Mouse (Mus musculus): ENCODE measurements around the gene Eml1. TPM values are rescaled to one million over a fixed set of nuclear protein-coding genes. Genes with fewer than 3 reads are reported as not detected.

The Eml1 gene
- polyA plus RNA-seq, 1 experiment from 2014 or later: 91.3 TPM

DNA sequence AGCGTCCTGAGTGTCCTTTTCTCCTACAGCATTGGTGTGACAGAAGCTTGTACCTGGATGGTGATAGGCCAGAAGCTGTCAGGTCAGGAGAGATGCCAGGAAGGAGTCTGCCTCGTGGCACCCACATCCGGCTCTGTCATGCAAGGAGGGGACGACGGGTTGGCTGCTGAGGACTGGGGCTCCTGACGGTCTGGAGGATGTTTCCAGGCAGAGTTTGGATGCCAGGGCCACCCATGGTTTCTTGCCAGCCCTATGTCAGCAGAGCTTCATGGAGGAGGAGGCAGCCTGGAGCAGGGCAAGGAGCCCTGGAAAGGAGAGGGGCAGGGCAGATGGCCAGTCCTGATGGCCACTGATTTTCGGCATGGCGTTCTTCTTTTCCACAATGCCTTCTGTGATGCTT is 28.4 kb downstream of the Eml1 start:
- DNase-seq (ENCODE audit: low spot score) (no peak), ATAC-seq (ENCODE audit: low FRiP score) (no peak)
- H3K9me3 ChIP-seq (ENCODE audit: control insufficient read depth, low read length): no peaks in the 10 kb centered on the region
- no peak overlapping the region for H3K4me3 ChIP-seq (ENCODE audit: low read depth, low read length)
- H3K9ac ChIP-seq (ENCODE audit: low read depth, low read length): no peak overlapping the region
- H3K36me3 ChIP-seq (ENCODE audit: control insufficient read depth, insufficient read depth, low read length): no peaks in the 10 kb centered on the region
- no peaks in the 10 kb centered on the region for H3K27me3 ChIP-seq (ENCODE audit: control insufficient read depth, insufficient read depth, low read length)
- 89% methylated on average over 8 of the region's 8 CpGs for WGBS
- no peak overlapping the region for H3K4me2 ChIP-seq (replicated peaks; ENCODE audit: low read depth, low read length)
- H3K27ac ChIP-seq (ENCODE audit: low read depth, low read length): no peak overlapping the region
- peaks cover 5% of the 10 kb centered on the region; the same call in 1 of the 2 replicates for H3K4me1 ChIP-seq (replicated peaks; ENCODE audit: control insufficient read depth, insufficient read depth, low read length)

DNA sequence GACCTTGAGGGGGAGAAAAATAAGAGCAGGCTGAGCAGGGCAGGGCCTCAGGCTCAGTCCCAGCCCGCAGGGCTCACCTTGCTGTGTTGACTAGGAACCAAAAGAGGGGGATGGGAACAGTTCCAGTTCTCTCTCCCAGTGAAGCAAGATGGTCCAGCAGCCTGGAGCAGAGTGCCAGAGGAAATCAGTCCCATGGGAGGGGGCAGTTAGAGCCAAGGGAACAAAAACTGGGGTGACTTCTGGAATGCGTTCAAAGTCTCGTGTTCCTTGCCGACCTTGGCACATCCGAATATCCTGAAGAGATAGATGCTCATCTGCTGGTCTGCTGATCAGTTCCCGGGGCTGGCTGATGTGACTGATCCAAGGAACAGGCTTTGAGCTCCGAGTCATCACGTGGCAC is 30.2 kb downstream of the Eml1 start:
- Histone ChIP-seq H3K4me1 (replicated peaks; ENCODE audit: control insufficient read depth, insufficient read depth, low read length) (peaks cover 5% of the 10 kb centered on the region; the same call in 1 of the 2 replicates), H3K9me3 (ENCODE audit: control insufficient read depth, low read length) (no peaks in the 10 kb centered on the region), H3K27me3 (ENCODE audit: control insufficient read depth, insufficient read depth, low read length) (no peaks in the 10 kb centered on the region), H3K27ac (ENCODE audit: low read depth, low read length) (no peak overlapping the region), H3K36me3 (ENCODE audit: control insufficient read depth, insufficient read depth, low read length) (no peaks in the 10 kb centered on the region), H3K9ac (ENCODE audit: low read depth, low read length) (no peak overlapping the region), H3K4me3 (ENCODE audit: low read depth, low read length) (no peak overlapping the region), H3K4me2 (replicated peaks; ENCODE audit: low read depth, low read length) (no peak overlapping the region)
- no peak for DNase-seq (ENCODE audit: low spot score)
- no peak for ATAC-seq (ENCODE audit: low FRiP score)
- 80% methylated on average over 8 of the region's 8 CpGs for WGBS

DNA sequence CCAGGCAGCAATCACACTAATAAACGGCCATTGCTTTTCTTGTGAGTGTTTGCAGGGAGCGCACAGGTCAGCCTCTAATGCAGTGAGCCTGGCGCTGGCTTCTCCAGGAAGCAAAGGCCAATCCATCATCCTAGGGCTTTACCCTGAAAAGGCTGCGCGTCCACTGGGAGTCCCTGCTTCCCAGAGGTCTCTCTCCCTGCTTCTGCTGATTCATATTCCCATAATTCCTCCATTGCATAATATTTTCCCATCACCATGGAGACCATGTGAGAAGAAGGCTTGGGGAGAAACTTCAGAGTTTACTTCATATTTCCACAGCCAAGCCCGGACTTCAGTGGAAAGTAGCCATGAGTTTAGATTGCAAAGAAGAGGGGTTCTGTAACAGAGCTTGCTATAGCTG is 33.2 kb downstream of the Eml1 start:
- Histone ChIP-seq H3K9ac (ENCODE audit: low read depth, low read length) (no peak overlapping the region), H3K27me3 (ENCODE audit: control insufficient read depth, insufficient read depth, low read length) (no peaks in the 10 kb centered on the region), H3K9me3 (ENCODE audit: control insufficient read depth, low read length) (no peaks in the 10 kb centered on the region), H3K4me1 (replicated peaks; ENCODE audit: control insufficient read depth, insufficient read depth, low read length) (no peaks in the 10 kb centered on the region), H3K36me3 (ENCODE audit: control insufficient read depth, insufficient read depth, low read length) (no peaks in the 10 kb centered on the region), H3K4me3 (ENCODE audit: low read depth, low read length) (no peak overlapping the region), H3K4me2 (replicated peaks; ENCODE audit: low read depth, low read length) (no peak overlapping the region), H3K27ac (ENCODE audit: low read depth, low read length) (no peak overlapping the region)
- ATAC-seq (ENCODE audit: low FRiP score) (no peak), DNase-seq (ENCODE audit: low spot score) (no peak)
- WGBS: 62% methylated on average over 6 of the region's 6 CpGs

DNA sequence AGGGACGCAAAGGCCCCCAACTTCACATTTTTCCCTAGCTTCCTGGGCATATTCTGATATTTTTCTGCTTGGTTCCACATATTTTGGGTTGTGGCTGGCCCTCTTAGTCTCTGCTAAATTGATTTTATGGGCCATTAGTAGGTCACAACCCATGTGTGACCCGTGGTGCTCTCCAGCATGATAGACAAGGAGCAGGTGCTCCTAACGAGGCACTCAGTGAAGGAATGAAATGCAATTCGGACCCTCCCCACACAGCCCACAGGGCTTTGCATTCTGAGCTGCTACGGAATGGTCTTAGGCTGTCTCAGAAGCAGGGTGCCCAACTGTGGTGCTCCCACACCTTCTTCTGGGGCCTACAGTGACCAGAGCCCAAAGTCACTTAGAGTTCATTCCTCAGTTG is 38.3 kb downstream of the Eml1 start:
- Histone ChIP-seq H3K4me3 (ENCODE audit: low read depth, low read length) (no peak overlapping the region), H3K27ac (ENCODE audit: low read depth, low read length) (no peak overlapping the region), H3K4me1 (replicated peaks; ENCODE audit: control insufficient read depth, insufficient read depth, low read length) (no peaks in the 10 kb centered on the region; the same call in 1 of the 2 replicates), H3K9ac (ENCODE audit: low read depth, low read length) (no peak overlapping the region), H3K36me3 (ENCODE audit: control insufficient read depth, insufficient read depth, low read length) (no peaks in the 10 kb centered on the region), H3K4me2 (replicated peaks; ENCODE audit: low read depth, low read length) (no peak overlapping the region), H3K27me3 (ENCODE audit: control insufficient read depth, insufficient read depth, low read length) (no peaks in the 10 kb centered on the region), H3K9me3 (ENCODE audit: control insufficient read depth, low read length) (no peaks in the 10 kb centered on the region)
- 53% methylated on average over 5 of the region's 5 CpGs for WGBS
- ATAC-seq (ENCODE audit: low FRiP score) (no peak), DNase-seq (ENCODE audit: low spot score) (no peak)

DNA sequence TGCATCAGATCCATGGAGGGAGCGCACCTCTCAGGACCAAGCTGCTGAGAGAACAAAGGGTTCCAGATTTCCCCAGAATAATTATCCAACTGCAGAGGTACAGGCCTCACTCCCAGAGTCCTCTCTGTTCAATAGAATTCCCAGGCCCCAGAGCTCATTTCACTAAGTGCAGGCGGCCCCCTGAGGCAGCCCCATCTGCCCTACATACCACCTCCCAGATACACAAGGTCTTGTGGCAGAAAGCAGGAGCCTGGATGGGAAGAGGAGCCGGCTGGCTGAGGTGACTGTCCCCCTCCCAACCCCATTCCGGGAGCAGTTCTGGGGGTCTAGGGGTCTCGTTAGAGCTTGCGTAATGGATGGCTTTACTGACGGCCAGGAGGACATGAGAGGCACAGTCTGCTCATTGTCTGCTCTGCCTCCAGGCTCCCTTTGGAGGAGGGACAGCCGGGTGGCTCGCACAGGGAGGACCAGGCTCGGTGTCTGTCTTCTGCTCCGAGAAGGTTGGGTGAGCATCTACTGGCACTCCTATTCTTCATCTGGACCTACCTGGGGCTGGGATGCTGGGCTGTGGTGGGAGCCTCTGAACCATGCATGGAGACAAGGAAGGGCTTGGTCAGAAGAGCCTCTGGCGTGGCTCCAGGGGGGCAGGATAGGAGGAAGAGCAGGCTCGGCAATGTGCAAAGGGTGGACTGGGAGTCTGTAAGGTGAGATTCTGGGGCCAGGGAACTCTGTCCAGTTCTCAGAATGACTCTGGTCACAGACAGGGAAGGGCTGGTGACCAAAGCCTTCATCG is 39.9 kb downstream of the Eml1 start:
- 48% methylated on average over 14 of the region's 14 CpGs for WGBS
- ATAC-seq (ENCODE audit: low FRiP score) (peak; percentile 74), DNase-seq (ENCODE audit: low spot score) (peak; percentile 50)
- H3K36me3 ChIP-seq (ENCODE audit: control insufficient read depth, insufficient read depth, low read length): no peaks in the 10 kb centered on the region
- no peaks in the 10 kb centered on the region for H3K9me3 ChIP-seq (ENCODE audit: control insufficient read depth, low read length)
- no peaks in the 10 kb centered on the region for H3K27me3 ChIP-seq (ENCODE audit: control insufficient read depth, insufficient read depth, low read length)
- no peak overlapping the region for H3K4me3 ChIP-seq (ENCODE audit: low read depth, low read length)
- peak overlapping the region; percentile 72 for H3K27ac ChIP-seq (ENCODE audit: low read depth, low read length)
- H3K9ac ChIP-seq (ENCODE audit: low read depth, low read length): no peak overlapping the region; the same call in 1 of the 2 replicates
- H3K4me1 ChIP-seq (replicated peaks; ENCODE audit: control insufficient read depth, insufficient read depth, low read length): no peaks in the 10 kb centered on the region; the same call in 1 of the 2 replicates
- 0 out of 2 replicates have a peak overlapping the region, but pooled peaks have one; percentile 11 for H3K4me2 ChIP-seq (replicated peaks; ENCODE audit: low read depth, low read length)

DNA sequence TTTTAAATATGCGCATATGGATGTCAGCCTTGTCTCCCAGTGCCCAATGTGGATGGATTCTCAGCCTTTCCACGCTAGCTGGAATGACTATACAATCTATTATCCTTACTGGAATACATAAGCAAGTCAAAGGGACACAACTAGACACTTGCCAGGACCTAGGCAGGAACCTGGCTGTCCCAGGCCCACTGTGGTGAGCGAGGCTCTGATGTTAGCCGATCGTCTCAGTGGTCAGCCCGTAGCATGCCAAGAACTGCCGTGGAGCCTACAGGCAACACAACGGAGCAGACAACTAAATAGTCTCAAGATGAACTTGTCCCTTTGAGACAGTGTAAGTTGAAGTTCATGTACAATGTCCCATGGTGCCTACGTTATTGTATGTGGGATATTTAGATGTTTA is 44.2 kb downstream of the Eml1 start:
- H3K4me2 ChIP-seq (replicated peaks; ENCODE audit: low read depth, low read length): no peak overlapping the region
- no peaks in the 10 kb centered on the region for H3K27me3 ChIP-seq (ENCODE audit: control insufficient read depth, insufficient read depth, low read length)
- no peak for DNase-seq (ENCODE audit: low spot score)
- ATAC-seq (ENCODE audit: low FRiP score): no peak
- no peak overlapping the region for H3K9ac ChIP-seq (ENCODE audit: low read depth, low read length)
- WGBS: 92% methylated on average over 9 of the region's 9 CpGs
- no peaks in the 10 kb centered on the region for H3K36me3 ChIP-seq (ENCODE audit: control insufficient read depth, insufficient read depth, low read length)
- H3K9me3 ChIP-seq (ENCODE audit: control insufficient read depth, low read length): no peaks in the 10 kb centered on the region
- no peak overlapping the region for H3K27ac ChIP-seq (ENCODE audit: low read depth, low read length)
- H3K4me3 ChIP-seq (ENCODE audit: low read depth, low read length): no peak overlapping the region
- no peaks in the 10 kb centered on the region; the same call in 1 of the 2 replicates for H3K4me1 ChIP-seq (replicated peaks; ENCODE audit: control insufficient read depth, insufficient read depth, low read length)

DNA sequence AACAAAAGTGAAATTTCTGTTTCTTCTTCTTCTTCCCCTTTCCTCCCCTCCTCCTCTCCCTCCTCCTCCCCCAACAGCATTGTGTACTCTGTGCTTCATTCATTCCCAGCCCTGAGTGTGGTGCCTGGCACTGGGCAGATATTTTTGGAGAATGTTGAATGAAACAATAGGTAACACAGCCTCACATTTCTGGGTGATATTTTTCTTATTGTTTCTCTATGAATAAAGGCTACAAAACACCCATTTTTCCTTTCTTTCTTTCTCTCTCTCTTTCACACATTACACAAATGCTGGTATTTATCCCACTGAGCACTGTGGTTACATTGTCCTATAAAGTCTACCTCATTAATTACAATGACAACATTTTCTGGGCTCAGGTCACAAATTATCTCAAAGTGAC is 48.8 kb downstream of the Eml1 start:
- H3K27me3 ChIP-seq (ENCODE audit: control insufficient read depth, insufficient read depth, low read length): no peaks in the 10 kb centered on the region
- peaks cover 3% of the 10 kb centered on the region; the same call in 1 of the 2 replicates for H3K4me1 ChIP-seq (replicated peaks; ENCODE audit: control insufficient read depth, insufficient read depth, low read length)
- H3K4me3 ChIP-seq (ENCODE audit: low read depth, low read length): no peak overlapping the region

DNA sequence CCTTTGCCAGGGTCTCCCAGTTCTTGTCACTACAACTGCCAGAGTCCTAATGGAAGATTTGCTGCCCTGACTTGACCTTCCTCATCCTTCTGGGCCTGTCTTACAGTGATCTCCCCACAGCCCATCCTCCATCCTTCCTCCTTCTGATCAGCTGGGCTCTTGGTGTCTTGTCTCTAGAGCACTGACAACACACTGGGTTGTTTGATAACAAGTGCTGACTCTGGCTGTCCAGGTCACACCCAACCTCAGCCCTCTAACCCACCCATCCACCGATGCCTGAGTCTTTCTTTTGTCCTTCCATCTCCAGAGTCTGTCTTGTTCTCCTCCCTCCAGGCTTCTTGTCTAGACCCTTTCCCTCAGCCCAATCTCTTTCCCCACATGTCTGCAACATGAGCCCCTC is 50.7 kb downstream of the Eml1 start:
- WGBS: 87% methylated on average over 1 of the region's 1 CpGs
- no peak for ATAC-seq (ENCODE audit: low FRiP score)
- H3K27ac ChIP-seq (ENCODE audit: low read depth, low read length): no peak overlapping the region

More for the DNA sequence above, 48.8 kb downstream of the Eml1 start:
- ATAC-seq (ENCODE audit: low FRiP score): no peak
- Histone ChIP-seq H3K27ac (ENCODE audit: low read depth, low read length) (no peak overlapping the region), H3K9ac (ENCODE audit: low read depth, low read length) (no peak overlapping the region), H3K9me3 (ENCODE audit: control insufficient read depth, low read length) (no peaks in the 10 kb centered on the region), H3K4me2 (replicated peaks; ENCODE audit: low read depth, low read length) (no peak overlapping the region), H3K36me3 (ENCODE audit: control insufficient read depth, insufficient read depth, low read length) (no peaks in the 10 kb centered on the region)
- no peak for DNase-seq (ENCODE audit: low spot score)

DNA sequence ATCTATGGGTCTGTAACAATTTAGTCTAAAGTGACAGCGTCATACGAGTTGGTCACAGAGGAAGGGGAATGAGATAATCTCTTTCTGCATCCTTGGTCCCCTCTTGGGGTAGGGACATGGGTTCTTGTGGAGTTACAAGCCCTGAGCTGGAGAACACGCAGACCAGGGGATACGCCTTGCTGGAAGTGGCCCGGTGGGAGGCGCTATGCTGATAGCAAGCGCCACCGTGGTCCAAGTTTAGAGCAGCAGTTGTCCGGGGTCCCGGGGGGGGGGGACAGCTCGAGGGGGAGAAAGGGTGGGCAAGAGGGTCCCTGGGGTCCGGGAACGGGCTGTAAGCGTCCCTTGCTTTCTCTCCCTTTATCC is 51.7 kb downstream of the Eml1 start:
- Histone ChIP-seq H3K9ac (ENCODE audit: low read depth, low read length) (peak overlapping the region; percentile 88), H3K4me2 (replicated peaks; ENCODE audit: low read depth, low read length) (peak overlapping the region; percentile 66), H3K27me3 (ENCODE audit: control insufficient read depth, insufficient read depth, low read length) (no peaks in the 10 kb centered on the region), H3K4me3 (ENCODE audit: low read depth, low read length) (peak overlapping the region; percentile 94), H3K9me3 (ENCODE audit: control insufficient read depth, low read length) (no peaks in the 10 kb centered on the region), H3K27ac (ENCODE audit: low read depth, low read length) (peak overlapping the region; percentile 91), H3K36me3 (ENCODE audit: control insufficient read depth, insufficient read depth, low read length) (no peaks in the 10 kb centered on the region), H3K4me1 (replicated peaks; ENCODE audit: control insufficient read depth, insufficient read depth, low read length) (peaks cover 6% of the 10 kb centered on the region)
- ATAC-seq (ENCODE audit: low FRiP score) (peak; percentile 80), DNase-seq (ENCODE audit: low spot score) (peak; percentile 76)
- 2% methylated on average over 13 of the region's 14 CpGs for WGBS

More for the DNA sequence above, 50.7 kb downstream of the Eml1 start:
- no peaks in the 10 kb centered on the region for H3K27me3 ChIP-seq (ENCODE audit: control insufficient read depth, insufficient read depth, low read length)
- no peak overlapping the region for H3K4me3 ChIP-seq (ENCODE audit: low read depth, low read length)
- no peak for DNase-seq (ENCODE audit: low spot score)
- peaks cover 6% of the 10 kb centered on the region for H3K4me1 ChIP-seq (replicated peaks; ENCODE audit: control insufficient read depth, insufficient read depth, low read length)
- H3K4me2 ChIP-seq (replicated peaks; ENCODE audit: low read depth, low read length): no peak overlapping the region
- no peak overlapping the region for H3K9ac ChIP-seq (ENCODE audit: low read depth, low read length)
- no peaks in the 10 kb centered on the region for H3K36me3 ChIP-seq (ENCODE audit: control insufficient read depth, insufficient read depth, low read length)
- H3K9me3 ChIP-seq (ENCODE audit: control insufficient read depth, low read length): no peaks in the 10 kb centered on the region
